Mouse (Mus musculus) CH12.LX (cell line): ENCODE measurements around the gene Plxdc2.

Source experiments
- CTCF ChIP-seq, 2 experiments: IDR thresholded peaks in 1 of 2; conservative IDR thresholded peaks in 1 of 2; 2 replicates each; pipeline ENCODE4 v1.5.1; 2011 to 2012; ENCODE audit warnings: low read depth in 2 of 2, low read length in 2 of 2, improper control_type of control experiment in 1 of 2, inconsistent platforms in 1 of 2, mild to moderate bottlenecking in 1 of 2, moderate library complexity in 1 of 2
- GABPA ChIP-seq: IDR thresholded peaks from 2 replicates; pipeline ENCODE4 v1.6.1; 2012; ENCODE audit warnings: low read depth, low read length, improper control_type of control experiment, inconsistent platforms; ENCODE audit not compliant: insufficient replicate concordance
- MAZ ChIP-seq: IDR thresholded peaks from 2 replicates; pipeline ENCODE4 v1.6.1; 2012; ENCODE audit warnings: low read depth, mild to moderate bottlenecking, inconsistent platforms, low read length, improper control_type of control experiment, moderate library complexity
- RAD21 ChIP-seq: IDR thresholded peaks from 2 replicates; pipeline ENCODE4 v1.6.1; 2011; ENCODE audit warnings: low read depth, mild to moderate bottlenecking, low read length, improper control_type of control experiment, moderate library complexity
- UBTF ChIP-seq: IDR thresholded peaks from 2 replicates; pipeline ENCODE4 v1.6.1; 2012; ENCODE audit warnings: low read depth, mild to moderate bottlenecking, inconsistent platforms, low read length, improper control_type of control experiment, moderate library complexity
- USF1 ChIP-seq: IDR thresholded peaks from 2 replicates; pipeline ENCODE4 v1.6.1; 2014; ENCODE audit warnings: low read depth, mild to moderate bottlenecking, inconsistent platforms, low read length, improper control_type of control experiment
- ZC3H11A ChIP-seq: IDR thresholded peaks from 2 replicates; pipeline ENCODE4 v1.6.1; 2012; ENCODE audit warnings: low read depth, mild to moderate bottlenecking, inconsistent platforms, low read length, improper control_type of control experiment

- TF ChIP-seq MAZ (no peak), ZC3H11A (no peak), RAD21 (no peak), CTCF (conservative IDR thresholded peaks at IDR 0.05 in 1 of 2, IDR thresholded peaks at IDR 0.05 in 1 of 2; ENCODE audit: low read depth in 2 of 2, low read length in 2 of 2) (no peak), UBTF (no peak), GABPA (no peak), USF1 (no peak)
These were observed 9.8 kb downstream of the Plxdc2 start for GRCm38 (mm10) chr2:16365830-16366401.
